In genomic region chr6:146221371-146222336, GRCm38 (mm10) we compare ENCODE assay signal across 7 mouse cellular contexts.
DNase-seq lines count a peak whose midpoint lies in the region; ATAC-seq and TF ChIP-seq lines count a peak whose summit lies in the region.

No protein-coding gene starts in this region.

- peak; percentile 61 for ATAC-seq in intestine, embryonic 15.5 days
- peak; percentile 81 for ATAC-seq in monocyte, adult 5-6 weeks (replicated peaks; ENCODE audit: insufficient number of reproducible peaks, low FRiP score, low TSS enrichment, poor library complexity, severe bottlenecking)
- ATAC-seq in forebrain, embryonic 16.5 days, result no peak

- H3K4me3 ChIP-seq in lung, adult 2 months (replicated peaks; ENCODE audit: extremely low read depth, low read depth, low read length), result no peak overlapping the region
- no peak overlapping the region for H3K4me3 ChIP-seq in intestine, embryonic 15.5 days (replicated peaks)
- H3K4me3 ChIP-seq in forebrain, embryonic 16.5 days (replicated peaks; ENCODE audit: low read length), result no peak overlapping the region

- no peaks in the 10 kb centered on the region for H3K27me3 ChIP-seq in intestine, embryonic 15.5 days (replicated peaks)
- no peaks in the 10 kb centered on the region for H3K27me3 ChIP-seq in forebrain, embryonic 16.5 days (replicated peaks; ENCODE audit: control insufficient read depth, insufficient read depth, low read length)

- no peaks in the 10 kb centered on the region; the same call in 1 of the 2 replicates for H3K4me1 ChIP-seq in lung, adult 2 months (ENCODE audit: control insufficient read depth, insufficient read depth, low read length)
- H3K4me1 ChIP-seq in intestine, embryonic 15.5 days (replicated peaks), result no peaks in the 10 kb centered on the region
- no peaks in the 10 kb centered on the region for H3K4me1 ChIP-seq in forebrain, embryonic 16.5 days (replicated peaks; ENCODE audit: control insufficient read depth, insufficient read depth, low read length)

- no peak overlapping the region for H3K4me2 ChIP-seq in intestine, embryonic 15.5 days (replicated peaks)
- H3K4me2 ChIP-seq in forebrain, embryonic 16.5 days (ENCODE audit: low read length), result no peak overlapping the region

- no peak overlapping the region for H3K27ac ChIP-seq in intestine, embryonic 15.5 days
- no peak overlapping the region for H3K27ac ChIP-seq in forebrain, embryonic 16.5 days (ENCODE audit: low read length)

- H3K9me3 ChIP-seq in intestine, embryonic 15.5 days, result no peaks in the 10 kb centered on the region
- no peaks in the 10 kb centered on the region for H3K9me3 ChIP-seq in forebrain, embryonic 16.5 days (ENCODE audit: control insufficient read depth, low read length)

- no peak for TF ChIP-seq CTCF in lung, adult 2 months (IDR thresholded peaks at IDR 0.05; ENCODE audit: insufficient read depth, low read length)

- TF ChIP-seq POLR2A in lung, adult 2 months (IDR thresholded peaks at IDR 0.05; ENCODE audit: borderline replicate concordance, extremely low read depth, low read depth, low read length), result no peak

- WGBS in lung, adult 2 months, result 34% methylated on average over 23 of the region's 23 CpGs
- 41% methylated on average over 23 of the region's 23 CpGs for WGBS in intestine, embryonic 15.5 days
- WGBS in forebrain, embryonic 16.5 days, result 68% methylated on average over 23 of the region's 23 CpGs

- no peaks in the 10 kb centered on the region for H3K36me3 ChIP-seq in intestine, embryonic 15.5 days
- H3K36me3 ChIP-seq in forebrain, embryonic 16.5 days (ENCODE audit: control insufficient read depth, insufficient read depth), result no peaks in the 10 kb centered on the region

- H3K9ac ChIP-seq in intestine, embryonic 15.5 days, result no peak overlapping the region
- no peak overlapping the region for H3K9ac ChIP-seq in forebrain, embryonic 16.5 days (replicated peaks; ENCODE audit: low read depth, low read length)

- DNase-seq in lung, adult 18-20 months, result peak; percentile 38 to 48
- no peak for DNase-seq in lung, adult 2 months
- DNase-seq in c-Kit-positive CD71-negative TER-119-negative erythroid progenitor cells, embryonic 14.5 days (ENCODE audit: low read depth), result peak; percentile 50
- no peak for DNase-seq in urinary bladder, postnatal 10 days (ENCODE audit: low spot score)

Comparison
In these comparisons a context has a peak if more than half of its experiments do, and no peak if none do; other contexts are left out.
1. DNase-seq: peak in lung, adult 18-20 months (2 of 2) and c-Kit-positive CD71-negative TER-119-negative erythroid progenitor cells, embryonic 14.5 days (single experiment); none in lung, adult 2 months (single experiment) and urinary bladder, postnatal 10 days (single experiment).